Mouse (Mus musculus): Measurements from ENCODE around the gene Ankrd17.

GRCm38 (mm10) chr5:90203168-90203567 is 163.2 kb downstream of the Ankrd17 start:
- TF ChIP-seq POLR2A (IDR thresholded peaks at IDR 0.05; ENCODE audit: low read depth, low read length): no peak
- peak; percentile 37; the same call in 1 of the 2 replicates for TF ChIP-seq CTCF (IDR thresholded peaks at IDR 0.05; ENCODE audit: extremely low read depth, insufficient read depth, insufficient read length, insufficient replicate concordance)
